Mouse (Mus musculus) liver, embryonic 16.5 days (tissue): ENCODE data around the gene Fut2. TPM values are rescaled to one million over a fixed set of nuclear protein-coding genes. Genes with fewer than 3 reads are reported as not detected.

Experiments used
- ATAC-seq: fragments of 200-750 bp; cut with Nextera tagmentation; 2 replicates; pipeline ENCODE4 v1.8.0; 2017; ENCODE audit warnings: low read depth, mild to moderate bottlenecking, moderate number of reproducible peaks, moderate library complexity
- H3K27ac ChIP-seq: fragments of 300-500 bp; sonication (generic); 2 replicates; pipeline ENCODE4 v1.5.1; 2014; ENCODE audit warnings: mild to moderate bottlenecking, low read length
- H3K27me3 ChIP-seq: fragments of 300-500 bp; sonication (generic); 2 replicates; pipeline ENCODE4 v1.6.1; 2014; ENCODE audit warnings: low read depth, low read length, mixed read lengths; ENCODE audit not compliant: control insufficient read depth, insufficient read depth
- H3K36me3 ChIP-seq: fragments of 300-500 bp; sonication (generic); 2 replicates; pipeline ENCODE4 v1.6.1; 2014; ENCODE audit warnings: mild to moderate bottlenecking; ENCODE audit not compliant: control insufficient read depth, insufficient read depth
- H3K4me1 ChIP-seq: fragments of 300-500 bp; sonication (generic); 2 replicates; pipeline ENCODE4 v1.6.1; 2014; ENCODE audit warnings: low read depth, low read length, mixed read lengths; ENCODE audit not compliant: control insufficient read depth
- H3K4me2 ChIP-seq: fragments of 300-500 bp; sonication (generic); 2 replicates; pipeline ENCODE4 v1.6.1; 2014; ENCODE audit warnings: low read depth, low read length, mixed read lengths
- H3K4me3 ChIP-seq: fragments of 300-500 bp; sonication (generic); 2 replicates; pipeline ENCODE4 v1.5.1; 2014; ENCODE audit warnings: low read depth, mild to moderate bottlenecking, low read length
- H3K9ac ChIP-seq: fragments of 300-500 bp; sonication (generic); 2 replicates; pipeline ENCODE4 v1.6.1; 2014; ENCODE audit warnings: low read depth, low read length
- H3K9me3 ChIP-seq: fragments of 300-500 bp; sonication (generic); replicated peaks from 2 replicates; pipeline ENCODE4 v1.6.1; 2016; ENCODE audit warnings: low read length; ENCODE audit not compliant: control insufficient read depth
- WGBS: fragments of 180-500 bp; shearing (Covaris S2); extraction: QIAGEN DNeasy Blood & Tissue Kit; methylation state at CpG from one replicate; pipeline ENCODE4 v1.1.7; 2014; ENCODE audit not compliant: insufficient replicate concordance; 5-methylcytosine and 5-hydroxymethylcytosine counted together
- polyA plus RNA-seq: library from polyadenylated mRNA; unstranded; fragments of >200 nt; fragmentation: Nextera tagmentation; extraction: Ambion mirVana; gene quantifications from 2 replicates; pipeline ENCODE4 v1.2.1, GENCODE M21; 2015

Fut2 gene
- polyA plus RNA-seq, 1 experiment from 2014 or later, result 0.08 TPM

DNA sequence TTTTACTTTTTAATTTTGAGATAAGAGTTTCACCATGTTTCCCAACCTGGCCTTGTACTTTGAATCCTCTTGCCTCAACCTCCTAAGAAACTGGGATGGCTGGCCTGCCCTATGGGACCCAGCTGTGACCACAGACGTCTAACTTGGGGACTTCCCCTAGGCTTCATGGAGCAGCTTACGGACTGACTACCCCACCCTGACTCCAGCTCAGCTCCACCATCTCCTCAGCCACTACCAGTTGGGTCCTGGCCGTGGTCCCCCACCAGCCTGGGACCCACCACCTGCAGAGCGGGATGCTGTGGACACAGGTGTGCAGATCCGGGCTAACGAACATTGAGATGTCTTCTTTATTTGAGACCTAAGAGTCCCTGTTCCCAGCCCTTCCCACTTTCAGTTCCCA is 28.5 kb downstream of the Fut2 start:
- H3K9me3 ChIP-seq, result no peaks in the 10 kb centered on the region
- H3K4me1 ChIP-seq, result no peaks in the 10 kb centered on the region; the same call in 1 of the 2 replicates
- H3K4me2 ChIP-seq, result no peak overlapping the region
- WGBS, result 66% methylated on average over 6 of the region's 6 CpGs
- H3K27me3 ChIP-seq, result no peaks in the 10 kb centered on the region
- no peak overlapping the region for H3K27ac ChIP-seq
- no peak overlapping the region for H3K9ac ChIP-seq
- H3K36me3 ChIP-seq, result no peaks in the 10 kb centered on the region
- H3K4me3 ChIP-seq, result no peak overlapping the region
- ATAC-seq, result no peak

DNA sequence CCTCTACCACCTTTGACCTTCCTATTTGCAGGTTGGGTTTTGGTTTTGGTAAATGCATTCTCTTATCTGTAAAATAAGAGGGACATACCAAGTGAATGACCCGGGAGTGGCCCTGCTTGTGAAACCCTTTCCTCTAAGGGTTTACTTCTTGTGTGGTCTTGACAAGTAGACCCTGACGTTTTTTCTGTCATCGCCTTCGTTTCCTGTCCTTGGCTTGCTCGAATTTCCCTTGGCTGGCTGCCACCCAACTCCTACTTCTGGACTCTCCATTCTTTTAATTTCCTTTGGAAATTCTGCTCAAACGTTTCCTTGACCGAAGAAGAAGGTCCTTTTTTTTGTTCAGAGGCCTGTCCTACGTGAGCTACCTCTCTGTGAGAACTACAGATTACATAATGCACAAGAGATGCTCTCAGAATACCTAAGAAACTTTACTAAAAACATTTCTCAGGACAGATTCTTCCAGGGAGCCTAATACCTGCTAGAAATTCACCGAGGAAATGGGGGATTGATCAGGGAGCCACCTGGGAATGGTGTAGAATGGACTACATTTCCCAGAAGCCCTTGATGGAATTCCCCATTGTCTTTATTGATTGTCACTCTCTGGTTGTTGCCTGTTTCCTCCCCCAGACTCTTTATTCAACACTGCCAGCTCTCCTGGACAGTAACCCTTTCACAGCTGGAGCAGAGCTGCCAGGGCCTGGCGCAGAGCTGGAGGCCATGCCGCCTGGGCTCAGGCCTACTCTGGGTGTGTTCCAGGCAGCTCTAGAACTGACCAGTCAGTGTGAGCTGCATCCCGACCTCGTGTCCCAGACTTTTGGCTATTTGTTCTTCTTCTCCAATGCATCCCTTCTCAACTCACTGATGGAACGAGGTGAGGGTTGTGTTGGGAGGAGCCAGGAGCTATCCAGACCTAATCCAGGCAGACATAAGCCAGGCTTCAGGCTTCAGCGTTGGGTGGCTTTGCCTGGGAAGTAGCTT is 30.2 kb downstream of the Fut2 start:
- H3K9me3 ChIP-seq, result no peaks in the 10 kb centered on the region
- H3K4me3 ChIP-seq, result no peak overlapping the region
- no peak overlapping the region for H3K4me2 ChIP-seq
- H3K36me3 ChIP-seq, result no peaks in the 10 kb centered on the region
- WGBS, result 46% methylated on average over 15 of the region's 15 CpGs
- H3K27ac ChIP-seq, result peak overlapping the region; percentile 25; the same call in 1 of the 2 replicates
- no peak overlapping the region for H3K9ac ChIP-seq
- no peaks in the 10 kb centered on the region; the same call in 1 of the 2 replicates for H3K27me3 ChIP-seq
- ATAC-seq, result no peak
- H3K4me1 ChIP-seq, result no peaks in the 10 kb centered on the region; the same call in 1 of the 2 replicates

DNA sequence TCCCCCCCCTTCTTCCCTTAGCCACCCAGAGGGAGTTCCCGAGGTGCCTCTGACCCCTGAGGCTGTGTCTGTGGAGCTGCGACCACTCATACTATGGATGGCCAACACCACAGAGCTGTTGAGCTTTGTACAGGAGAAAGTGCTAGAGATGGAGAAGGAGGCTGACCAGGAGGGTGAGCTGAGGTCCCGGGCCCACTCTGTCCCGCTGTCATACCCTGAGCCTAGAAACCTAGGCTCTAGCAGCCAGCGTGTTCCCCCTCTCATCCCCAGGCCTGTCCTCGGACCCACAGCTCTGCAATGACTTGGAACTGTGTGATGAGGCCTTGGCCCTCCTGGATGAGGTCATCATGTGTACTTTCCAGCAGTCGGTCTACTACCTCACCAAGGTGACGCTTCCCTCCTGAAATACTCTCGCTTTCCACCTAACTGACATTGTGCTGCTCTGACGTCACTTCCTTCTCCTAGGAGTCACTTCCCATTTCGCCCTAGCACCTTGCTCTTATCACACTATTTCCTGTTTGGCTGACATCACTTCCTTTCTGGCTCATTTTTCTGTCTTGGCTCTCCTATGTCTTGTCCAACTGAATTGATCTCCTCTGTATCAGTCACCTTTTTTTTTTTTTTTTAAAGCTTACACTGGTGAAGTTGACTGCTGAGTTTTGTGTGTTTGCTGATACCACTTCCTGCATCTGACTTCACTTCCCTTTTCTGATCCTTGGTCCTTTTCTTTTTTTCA is 31.1 kb downstream of the Fut2 start:
- Histone ChIP-seq H3K9ac (no peak overlapping the region), H3K27me3 (peaks cover 2% of the 10 kb centered on the region), H3K36me3 (no peaks in the 10 kb centered on the region), H3K27ac (0 out of 2 replicates have a peak overlapping the region, but pooled peaks have one; percentile 21), H3K9me3 (no peaks in the 10 kb centered on the region), H3K4me1 (no peaks in the 10 kb centered on the region; the same call in 1 of the 2 replicates), H3K4me3 (no peak overlapping the region), H3K4me2 (no peak overlapping the region)
- ATAC-seq, result peak; percentile 22; the same call in 1 of the 2 replicates
- 40% methylated on average over 11 of the region's 11 CpGs for WGBS

DNA sequence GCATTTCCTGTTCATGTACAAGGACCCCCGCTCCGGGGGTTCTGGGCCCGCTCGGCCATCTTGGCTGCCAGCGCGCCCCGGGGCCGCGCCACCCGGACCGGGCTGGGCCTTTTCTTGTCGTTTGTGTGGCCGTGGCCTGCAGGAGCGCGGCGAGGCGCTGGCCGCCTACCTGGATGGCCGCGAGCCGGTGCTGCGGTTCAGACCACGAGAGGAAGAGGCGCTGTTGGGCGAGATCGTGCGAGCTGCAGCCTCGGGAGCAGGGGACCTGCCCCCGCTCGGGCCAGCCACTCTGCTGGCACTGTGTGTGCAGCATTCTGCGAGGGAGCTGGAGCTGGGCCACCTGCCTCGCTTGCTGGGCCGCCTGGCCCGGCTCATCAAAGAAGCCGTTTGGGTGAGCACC is 33.7 kb downstream of the Fut2 start:
- no peak overlapping the region for H3K27ac ChIP-seq
- H3K36me3 ChIP-seq, result no peaks in the 10 kb centered on the region
- H3K4me1 ChIP-seq, result peaks cover 5% of the 10 kb centered on the region
- 33% methylated on average over 35 of the region's 35 CpGs for WGBS
- H3K4me3 ChIP-seq, result no peak overlapping the region
- ATAC-seq, result no peak
- H3K4me2 ChIP-seq, result no peak overlapping the region
- H3K27me3 ChIP-seq, result peaks cover 24% of the 10 kb centered on the region
- H3K9me3 ChIP-seq, result no peaks in the 10 kb centered on the region
- no peak overlapping the region for H3K9ac ChIP-seq

DNA sequence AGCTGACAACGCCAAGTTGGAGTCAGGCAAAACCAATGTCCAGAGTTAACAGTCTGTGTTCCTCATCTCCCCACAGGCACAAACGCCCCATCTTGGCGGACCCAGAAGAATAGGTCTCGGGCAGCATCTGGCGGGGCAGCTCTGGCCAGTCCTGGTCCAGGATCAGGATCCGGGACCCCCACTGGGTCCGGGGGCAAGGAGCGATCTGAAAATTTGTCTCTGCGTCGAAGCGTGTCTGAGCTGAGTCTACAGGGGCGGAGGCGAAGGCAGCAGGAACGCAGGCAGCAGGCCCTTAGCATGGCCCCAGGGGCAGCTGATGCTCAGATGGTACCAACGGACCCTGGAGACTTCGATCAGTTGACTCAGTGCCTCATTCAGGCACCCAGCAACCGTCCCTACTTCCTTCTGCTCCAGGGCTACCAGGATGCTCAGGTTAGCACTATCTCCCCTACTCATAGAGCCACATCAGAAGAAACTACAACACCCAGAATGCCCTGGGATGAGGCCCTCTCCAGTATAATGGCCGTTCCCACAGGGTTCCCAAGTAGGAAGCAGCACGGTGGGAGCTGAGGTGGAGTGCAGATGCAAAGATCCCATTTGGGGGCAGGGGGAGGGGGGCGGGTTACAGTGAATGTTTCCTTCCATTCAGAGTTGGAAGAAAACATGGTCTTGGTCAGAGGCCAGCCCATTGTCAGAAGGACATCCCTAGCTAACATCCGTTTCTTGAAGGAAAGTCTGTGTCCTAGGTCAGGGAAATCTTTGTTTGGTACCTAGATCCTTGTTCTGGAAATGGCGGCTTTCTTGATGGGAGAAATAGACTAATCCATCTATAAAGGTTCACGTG is 35.9 kb downstream of the Fut2 start:
- no peaks in the 10 kb centered on the region for H3K9me3 ChIP-seq
- H3K4me3 ChIP-seq, result no peak overlapping the region
- H3K4me2 ChIP-seq, result no peak overlapping the region
- H3K36me3 ChIP-seq, result no peaks in the 10 kb centered on the region
- H3K27me3 ChIP-seq, result peaks cover 34% of the 10 kb centered on the region
- H3K27ac ChIP-seq, result no peak overlapping the region
- no peak overlapping the region for H3K9ac ChIP-seq
- ATAC-seq, result no peak
- WGBS, result 70% methylated on average over 23 of the region's 23 CpGs
- peaks cover 5% of the 10 kb centered on the region for H3K4me1 ChIP-seq

DNA sequence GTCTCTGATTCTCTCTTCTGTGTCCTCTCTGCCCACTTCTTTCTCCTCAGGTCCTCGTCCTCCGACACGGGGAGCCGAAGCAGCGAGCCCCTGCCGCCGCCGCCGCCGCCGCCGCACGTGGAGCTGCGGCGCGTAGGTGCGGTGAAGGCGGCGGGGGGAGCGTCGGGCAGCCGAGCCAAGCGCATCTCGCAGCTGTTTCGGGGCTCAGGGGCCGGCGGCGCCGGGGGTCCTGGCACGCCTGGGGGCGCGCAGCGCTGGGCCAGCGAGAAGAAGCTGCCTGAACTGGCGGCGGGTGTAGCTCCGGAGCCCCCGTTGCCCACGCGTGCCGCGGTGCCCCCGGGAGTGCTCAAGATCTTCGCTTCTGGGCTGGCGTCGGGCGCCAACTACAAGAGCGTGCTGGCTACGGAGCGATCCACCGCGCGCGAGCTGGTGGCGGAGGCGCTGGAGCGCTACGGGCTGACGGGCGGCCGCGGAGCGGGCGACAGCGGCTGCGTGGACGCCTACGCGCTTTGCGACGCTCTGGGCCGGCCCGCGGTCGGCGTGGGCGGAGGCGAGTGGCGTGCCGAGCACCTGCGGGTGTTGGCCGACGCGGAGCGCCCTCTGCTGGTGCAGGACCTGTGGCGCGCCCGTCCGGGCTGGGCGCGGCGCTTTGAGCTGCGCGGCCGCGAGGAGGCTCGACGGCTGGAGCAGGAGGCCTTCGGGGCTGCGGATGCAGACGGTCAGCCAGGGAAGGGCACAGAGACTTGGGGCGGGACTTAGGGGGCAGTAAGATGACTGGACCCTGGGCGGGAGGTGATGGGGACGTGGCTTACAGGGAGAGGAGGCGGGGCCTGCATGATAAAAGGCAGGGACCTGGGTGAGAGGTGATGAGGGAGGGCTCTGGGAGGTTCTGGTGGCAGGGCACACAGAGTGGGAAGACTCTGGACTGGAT is 37.6 kb downstream of the Fut2 start:
- Histone ChIP-seq H3K27ac (no peak overlapping the region), H3K27me3 (peaks cover 34% of the 10 kb centered on the region)
- 2% methylated on average over 89 of the region's 105 CpGs for WGBS

DNA sequence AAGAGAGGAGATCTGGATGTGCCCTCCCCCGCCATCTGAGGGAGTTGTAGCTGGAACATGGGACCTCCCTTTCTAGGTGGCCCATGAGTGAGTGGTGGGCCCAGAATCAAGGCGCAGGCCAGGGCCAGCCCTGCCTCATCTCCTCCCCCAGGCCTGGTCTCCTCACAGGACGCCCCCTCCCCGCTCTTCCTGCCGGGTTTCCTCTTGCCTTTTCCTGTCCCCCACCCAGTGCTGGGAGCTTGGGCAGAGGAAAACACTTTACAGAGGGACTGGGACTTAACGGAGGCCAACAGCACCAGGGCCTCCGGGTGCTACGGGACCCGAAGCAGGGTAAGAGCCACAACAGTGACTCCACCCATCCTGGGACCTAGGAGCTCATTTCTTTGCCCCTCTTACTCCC is 38.9 kb downstream of the Fut2 start, which contains the start of gene Rasip1:
Gene Rasip1 (plus strand): TSS at position 228 of the 400 bp plus-strand sequence.
- Histone ChIP-seq H3K4me3 (peak within 1 kb of the TSS; percentile 58), H3K27ac (no peak within 1 kb of the TSS), H3K9me3 (no peaks in the 10 kb centered on the region), H3K4me1 (peaks cover 5% of the 10 kb centered on the region), H3K9ac (peak within 1 kb of the TSS; percentile 64), H3K27me3 (peaks cover 34% of the 10 kb centered on the region), H3K4me2 (peak within 1 kb of the TSS; percentile 74), H3K36me3 (no peaks in the 10 kb centered on the region)
- WGBS, result 41% methylated on average over 9 of the region's 9 CpGs
- ATAC-seq, result peak; percentile 31

More for the DNA sequence above, 37.6 kb downstream of the Fut2 start:
- H3K4me1 ChIP-seq, result peaks cover 5% of the 10 kb centered on the region
- ATAC-seq, result peak; percentile 79
- peak overlapping the region; percentile 58 for H3K4me3 ChIP-seq
- H3K9me3 ChIP-seq, result no peaks in the 10 kb centered on the region
- H3K36me3 ChIP-seq, result no peaks in the 10 kb centered on the region
- H3K4me2 ChIP-seq, result peak overlapping the region; percentile 74
- peak overlapping the region; percentile 64 for H3K9ac ChIP-seq
